Mouse (Mus musculus): ENCODE data around the gene Fndc5. TPM values are rescaled to one million over a fixed set of nuclear protein-coding genes. Genes with fewer than 3 reads are reported as not detected.

Gene Fndc5
- polyA plus RNA-seq, 1 experiment from 2014 or later, result 1.8 TPM

DNA sequence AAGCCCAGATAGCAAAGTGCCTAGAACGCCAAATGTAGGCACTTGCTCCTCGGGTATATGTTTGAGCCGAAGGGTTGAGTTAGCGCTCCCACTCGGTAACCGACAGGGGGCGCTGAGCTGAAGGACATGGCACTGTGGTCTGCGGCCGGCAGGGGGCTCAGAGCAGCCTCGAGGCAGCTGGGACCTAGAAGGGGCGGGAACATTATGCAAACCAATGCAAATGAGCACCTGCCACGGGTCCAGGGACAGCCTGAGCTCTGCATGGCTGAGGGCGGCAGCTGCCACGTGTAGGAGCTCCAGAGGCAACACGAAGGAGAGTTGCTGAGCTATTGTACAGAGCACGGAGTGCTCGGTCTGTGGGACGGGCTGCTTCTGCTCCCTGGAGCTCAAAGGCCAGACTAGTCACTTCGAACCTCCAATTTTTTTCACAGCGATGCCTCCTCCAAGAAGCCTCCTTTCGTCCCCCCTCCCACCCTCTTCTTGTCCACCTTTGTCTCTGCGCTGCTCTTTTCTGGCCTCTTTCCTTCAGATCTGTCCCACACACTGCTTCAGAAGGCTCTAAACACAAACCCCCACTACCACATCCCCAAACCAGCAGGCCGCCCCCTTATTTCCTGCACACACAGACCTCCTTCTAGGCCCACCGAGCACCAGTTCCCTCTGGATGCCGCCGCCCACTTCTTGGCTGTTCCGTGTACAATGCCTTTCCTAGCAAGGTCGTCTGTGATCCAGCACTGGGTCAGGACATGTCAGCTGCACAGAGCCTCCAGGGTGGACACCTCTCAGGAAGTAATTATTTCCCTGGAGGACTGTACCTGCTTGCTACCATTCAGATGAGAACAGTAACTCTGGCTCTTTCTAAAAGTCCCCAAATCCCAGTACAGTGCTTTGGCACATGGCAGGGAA, 23.5 kb upstream of the Fndc5 start:
- Histone ChIP-seq H3K4me2 (replicated peaks) (0 out of 2 replicates have a peak overlapping the region, but pooled peaks have one; percentile 13), H3K27ac (replicated peaks) (peak overlapping the region; percentile 52; the same call in 1 of the 2 replicates), H3K4me1 (peaks cover 14% of the 10 kb centered on the region), H3K4me3 (no peak overlapping the region), H3K36me3 (no peaks in the 10 kb centered on the region), H3K9me3 (no peaks in the 10 kb centered on the region), H3K27me3 (peaks cover 25% of the 10 kb centered on the region), H3K9ac (replicated peaks) (no peak overlapping the region)
- 31% methylated on average over 28 of the region's 28 CpGs for WGBS
- ATAC-seq (ENCODE audit: low FRiP score, low read depth), result peak; percentile 92

DNA sequence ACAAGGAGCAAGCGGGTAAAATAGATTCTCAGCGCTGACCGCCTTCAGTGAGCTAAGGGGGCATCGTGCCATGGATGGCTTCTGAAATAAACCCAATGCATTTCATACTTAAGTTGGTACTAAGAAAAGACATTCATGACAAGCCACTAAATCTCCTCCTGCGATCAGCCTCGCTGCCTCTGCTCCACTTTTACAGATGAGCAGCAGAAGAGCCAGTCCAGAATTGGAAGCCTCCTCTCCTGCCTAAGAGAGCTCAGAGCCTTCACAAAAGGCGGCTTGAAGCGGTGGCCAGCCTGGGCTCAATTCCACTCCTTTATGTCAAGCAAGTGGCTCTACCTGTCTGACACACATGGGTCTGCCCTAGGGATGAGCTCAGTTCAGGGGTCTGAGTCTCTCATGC, 20.1 kb upstream of the Fndc5 start:
- Histone ChIP-seq H3K36me3 (no peaks in the 10 kb centered on the region), H3K4me3 (no peak overlapping the region), H3K4me1 (peaks cover 28% of the 10 kb centered on the region), H3K27ac (replicated peaks) (no peak overlapping the region), H3K27me3 (peaks cover 55% of the 10 kb centered on the region), H3K9ac (replicated peaks) (no peak overlapping the region), H3K4me2 (replicated peaks) (no peak overlapping the region), H3K9me3 (no peaks in the 10 kb centered on the region)
- no peak for ATAC-seq (ENCODE audit: low FRiP score, low read depth)
- 90% methylated on average over 8 of the region's 8 CpGs for WGBS

DNA sequence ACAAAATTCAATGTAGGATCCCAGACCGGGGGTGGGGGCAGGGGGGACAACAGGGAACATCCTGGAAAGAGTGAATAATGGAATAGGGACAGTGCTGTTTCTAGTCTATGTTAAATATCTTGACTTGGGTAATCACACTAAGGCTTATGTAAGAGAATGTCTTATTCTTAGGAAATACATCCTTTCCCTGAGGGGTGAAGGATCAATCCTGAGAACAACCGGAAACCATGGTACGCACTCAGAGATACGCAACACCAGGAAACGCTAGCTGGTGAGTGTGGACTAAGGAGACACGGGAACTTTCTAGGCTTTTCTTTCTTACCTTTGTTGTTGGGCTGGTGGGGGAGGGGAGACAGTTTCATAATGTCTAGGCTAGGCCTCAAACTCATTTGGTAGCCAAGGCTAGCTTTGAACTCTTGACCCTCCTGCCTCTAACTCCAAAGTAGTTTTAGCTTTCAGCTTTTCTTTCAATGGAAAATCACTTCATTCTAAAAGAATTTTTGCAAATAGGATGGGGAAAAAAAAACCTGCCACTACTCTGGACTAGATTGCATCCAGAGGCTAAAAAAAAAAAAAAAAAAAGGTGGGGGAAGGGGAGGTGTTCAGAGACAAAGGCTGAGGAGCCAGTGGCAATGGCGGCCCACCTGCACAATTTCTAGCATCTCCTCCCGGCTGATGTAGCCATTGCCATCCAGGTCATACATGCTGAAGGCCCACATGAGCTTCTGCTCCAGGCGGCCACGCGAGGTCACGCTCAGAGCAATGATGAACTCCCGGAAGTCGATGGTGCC, 18.9 kb upstream of the Fndc5 start:
- Histone ChIP-seq H3K9me3 (no peaks in the 10 kb centered on the region), H3K36me3 (no peaks in the 10 kb centered on the region), H3K4me2 (replicated peaks) (no peak overlapping the region), H3K9ac (replicated peaks) (no peak overlapping the region), H3K4me3 (no peak overlapping the region), H3K27me3 (peaks cover 61% of the 10 kb centered on the region), H3K27ac (replicated peaks) (no peak overlapping the region), H3K4me1 (peaks cover 31% of the 10 kb centered on the region)
- WGBS, result 88% methylated on average over 14 of the region's 14 CpGs
- ATAC-seq (ENCODE audit: low FRiP score, low read depth), result no peak

DNA sequence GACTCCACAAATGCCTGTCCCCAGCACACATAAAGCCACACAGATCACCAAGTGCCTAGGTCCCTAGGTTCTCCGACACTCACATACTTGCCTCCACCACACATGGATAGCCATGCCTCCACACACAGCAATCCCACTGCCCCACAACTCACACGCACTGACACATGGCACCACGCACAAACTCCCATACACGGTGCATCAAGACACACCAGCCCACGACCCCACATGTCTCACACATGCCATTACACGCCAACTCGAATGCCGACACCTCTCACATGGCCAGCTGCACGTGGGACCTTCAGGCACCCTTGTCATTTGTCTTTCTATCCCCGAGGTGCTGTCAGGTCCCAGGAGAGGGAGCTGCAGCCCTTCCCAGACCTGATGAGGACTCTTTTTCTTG, 17.1 kb upstream of the Fndc5 start:
- Histone ChIP-seq H3K27ac (replicated peaks) (no peak overlapping the region), H3K9ac (replicated peaks) (no peak overlapping the region), H3K4me2 (replicated peaks) (no peak overlapping the region), H3K27me3 (peaks cover 75% of the 10 kb centered on the region), H3K4me3 (no peak overlapping the region), H3K4me1 (peaks cover 24% of the 10 kb centered on the region), H3K36me3 (no peaks in the 10 kb centered on the region), H3K9me3 (no peaks in the 10 kb centered on the region)
- 77% methylated on average over 10 of the region's 10 CpGs for WGBS
- no peak for ATAC-seq (ENCODE audit: low FRiP score, low read depth)

DNA sequence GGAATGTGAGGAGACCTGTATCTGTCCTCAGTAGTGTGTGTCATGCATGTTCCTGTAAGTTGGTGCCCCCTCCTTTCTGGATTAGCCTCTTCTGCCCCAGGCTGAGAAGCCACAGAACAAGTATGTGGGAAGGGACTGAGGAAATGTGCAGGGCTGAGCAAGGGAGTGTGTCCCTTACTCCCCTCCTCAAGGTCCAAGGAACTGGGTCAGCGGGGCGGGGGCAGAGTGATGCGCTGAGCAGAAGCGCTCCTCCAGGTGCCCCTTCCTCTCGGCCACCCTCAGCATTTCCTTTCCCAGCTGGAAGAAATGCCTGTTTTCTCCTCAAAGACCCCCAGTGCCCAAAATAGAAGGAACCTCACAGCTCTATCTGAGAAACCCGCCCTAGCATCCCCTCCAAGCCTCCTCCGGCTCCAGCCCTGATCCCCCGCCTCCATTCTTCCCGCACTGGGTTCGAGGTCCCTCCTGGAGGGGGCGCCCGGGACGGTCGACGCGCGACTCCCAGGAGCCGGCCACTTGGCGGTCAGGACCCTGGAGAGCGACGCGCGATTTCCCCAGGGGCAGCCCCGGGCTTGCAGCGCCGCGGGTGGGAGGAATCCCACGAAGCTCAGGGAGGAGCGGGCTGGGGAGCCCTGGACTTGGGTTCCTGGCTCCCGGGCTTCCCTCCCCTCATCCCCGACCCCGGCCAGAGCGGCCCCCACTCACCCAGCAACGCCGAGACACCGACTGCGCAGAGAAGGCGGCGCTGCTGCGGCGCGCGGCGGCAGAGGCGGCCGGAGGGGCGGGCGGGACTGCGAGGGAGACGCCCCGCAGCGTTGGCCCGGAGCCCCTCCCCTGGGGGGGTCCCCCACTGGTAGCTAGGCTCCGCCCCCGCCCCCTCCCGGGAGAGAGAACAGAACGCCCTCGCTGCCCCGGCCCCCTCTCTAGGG, 16.0 kb upstream of the Fndc5 start:
- Histone ChIP-seq H3K4me2 (replicated peaks) (peak overlapping the region; percentile 75), H3K9ac (replicated peaks) (peak overlapping the region; percentile 55), H3K27ac (replicated peaks) (no peak overlapping the region), H3K9me3 (no peaks in the 10 kb centered on the region), H3K36me3 (no peaks in the 10 kb centered on the region), H3K27me3 (peaks cover 85% of the 10 kb centered on the region), H3K4me3 (peak overlapping the region; percentile 48), H3K4me1 (peaks cover 30% of the 10 kb centered on the region)
- WGBS, result 1% methylated on average over 55 of the region's 59 CpGs
- ATAC-seq (ENCODE audit: low FRiP score, low read depth), result peak; percentile 44; the same call in 1 of the 2 replicates

DNA sequence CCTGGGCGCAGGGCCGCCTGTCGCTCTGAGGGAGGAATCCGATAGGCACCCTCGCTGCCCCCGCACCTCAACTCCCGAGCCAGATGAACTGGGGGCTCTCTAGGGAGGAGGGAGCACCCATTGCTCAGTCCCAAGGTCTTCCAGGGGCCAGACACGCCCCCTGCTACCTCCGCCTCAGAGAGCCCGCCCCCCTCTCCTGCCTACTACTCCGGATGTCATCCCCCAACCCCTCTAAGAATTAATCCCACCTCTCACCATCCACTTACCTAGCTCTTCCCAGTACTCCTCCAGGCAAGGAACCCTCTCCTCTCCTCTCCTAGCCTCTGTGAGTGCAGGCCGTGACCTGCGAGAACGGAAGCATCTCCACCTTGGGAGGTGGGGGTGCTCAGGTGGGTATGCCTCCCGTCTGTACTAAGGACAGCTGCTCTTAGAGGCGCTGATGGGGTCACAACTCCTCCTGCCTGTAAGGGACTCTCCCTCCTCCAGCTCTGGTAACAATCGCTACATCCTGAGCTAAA, 15.2 kb upstream of the Fndc5 start, which contains the start of gene Hpca:
TSS of gene Hpca (minus strand) at position 468 of the 518 bp plus-strand sequence.
- Histone ChIP-seq H3K9ac (replicated peaks) (peak within 1 kb of the TSS; percentile 55), H3K4me3 (peak within 1 kb of the TSS; percentile 48), H3K9me3 (no peaks in the 10 kb centered on the region), H3K4me2 (replicated peaks) (peak within 1 kb of the TSS; percentile 75), H3K36me3 (no peaks in the 10 kb centered on the region), H3K27me3 (peaks cover 90% of the 10 kb centered on the region), H3K4me1 (peaks cover 35% of the 10 kb centered on the region), H3K27ac (replicated peaks) (no peak within 1 kb of the TSS)
- ATAC-seq (ENCODE audit: low FRiP score, low read depth), result 0 out of 2 replicates have a peak, but pooled peaks have one; percentile 11
- WGBS, result 3% methylated on average over 15 of the region's 17 CpGs

DNA sequence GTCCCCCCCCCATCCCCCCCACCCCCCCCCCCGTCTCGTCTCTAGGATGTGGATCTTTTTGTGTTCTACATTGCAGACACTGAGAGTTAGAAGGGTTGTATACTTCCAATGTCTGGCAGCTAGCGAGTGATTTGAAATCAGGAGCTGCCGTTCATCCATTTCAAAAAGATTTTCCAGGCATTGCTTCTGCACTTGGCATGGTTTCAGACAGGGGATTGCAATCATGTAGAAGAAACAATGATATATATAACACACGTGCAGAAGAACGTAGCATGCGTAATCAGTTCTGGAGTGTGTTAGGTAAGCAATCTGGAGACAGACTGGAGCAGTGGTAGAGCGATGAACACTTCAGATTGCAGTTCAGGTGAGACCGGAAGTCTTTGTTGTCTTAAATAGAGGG, 14.7 kb upstream of the Fndc5 start:
- peak overlapping the region; percentile 75; the same call in 1 of the 2 replicates for H3K4me2 ChIP-seq (replicated peaks)
- H3K4me1 ChIP-seq, result peaks cover 35% of the 10 kb centered on the region
- peaks cover 87% of the 10 kb centered on the region for H3K27me3 ChIP-seq
- WGBS, result 46% methylated on average over 9 of the region's 9 CpGs
- no peak overlapping the region for H3K27ac ChIP-seq (replicated peaks)
- ATAC-seq (ENCODE audit: low FRiP score, low read depth), result no peak
- H3K4me3 ChIP-seq, result no peak overlapping the region
- no peak overlapping the region for H3K9ac ChIP-seq (replicated peaks)
- no peaks in the 10 kb centered on the region for H3K36me3 ChIP-seq
- no peaks in the 10 kb centered on the region for H3K9me3 ChIP-seq

DNA sequence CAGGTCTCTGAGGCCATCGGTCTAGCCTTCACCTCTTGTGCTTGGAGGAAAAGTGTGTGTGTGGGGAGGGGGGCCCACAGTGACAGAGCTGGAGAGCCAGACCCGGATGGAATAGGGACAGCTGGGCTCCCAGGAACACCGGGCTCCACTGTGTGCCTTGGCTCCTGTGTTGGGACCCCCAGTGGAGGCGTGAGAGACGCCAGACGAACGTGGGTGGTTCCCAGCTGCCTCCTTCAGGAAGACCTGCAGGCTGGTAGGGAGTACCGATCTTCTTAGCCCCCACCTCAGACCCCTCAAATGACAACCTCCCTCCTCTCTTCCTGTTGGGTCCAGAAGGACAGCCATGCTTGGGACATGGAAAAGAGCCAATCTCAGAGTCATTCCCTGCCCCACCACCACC, 14.1 kb upstream of the Fndc5 start:
- peaks cover 85% of the 10 kb centered on the region for H3K27me3 ChIP-seq
- ATAC-seq (ENCODE audit: low FRiP score, low read depth), result no peak

DNA sequence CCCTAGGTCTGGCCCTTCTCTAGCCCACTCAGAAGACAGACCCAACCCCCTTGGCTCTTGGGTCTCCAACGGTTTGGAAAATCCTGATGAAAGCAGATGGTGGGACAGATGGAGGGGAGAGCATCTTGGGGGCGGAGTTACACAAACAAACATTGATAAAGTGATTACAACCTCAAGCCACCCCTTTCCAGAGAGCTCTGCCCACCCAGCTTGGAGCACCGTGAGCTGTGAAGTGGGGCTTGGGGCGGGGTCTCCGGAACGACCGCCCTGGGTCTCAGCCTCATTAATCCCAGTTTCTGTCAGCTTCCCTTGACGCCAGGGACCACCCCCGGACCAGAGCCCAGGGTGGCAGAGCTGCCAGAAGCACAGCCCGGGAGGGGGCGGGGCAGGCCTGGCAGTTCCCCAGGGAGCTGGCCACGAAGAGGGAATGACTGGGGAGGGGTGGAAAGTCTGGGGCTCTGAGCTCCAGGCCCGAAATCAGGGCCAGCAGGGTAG, 12.1 kb upstream of the Fndc5 start:
- no peak overlapping the region for H3K9ac ChIP-seq (replicated peaks)
- WGBS, result 8% methylated on average over 13 of the region's 13 CpGs
- ATAC-seq (ENCODE audit: low FRiP score, low read depth), result peak; percentile 39
- no peaks in the 10 kb centered on the region for H3K36me3 ChIP-seq
- H3K4me2 ChIP-seq (replicated peaks), result peak overlapping the region; percentile 47
- H3K9me3 ChIP-seq, result no peaks in the 10 kb centered on the region
- peaks cover 76% of the 10 kb centered on the region for H3K27me3 ChIP-seq
- no peak overlapping the region for H3K27ac ChIP-seq (replicated peaks)
- H3K4me3 ChIP-seq, result no peak overlapping the region
- peaks cover 53% of the 10 kb centered on the region for H3K4me1 ChIP-seq

More for the DNA sequence above, 14.1 kb upstream of the Fndc5 start:
- Histone ChIP-seq H3K4me2 (replicated peaks) (no peak overlapping the region), H3K4me3 (no peak overlapping the region), H3K4me1 (peaks cover 35% of the 10 kb centered on the region), H3K9ac (replicated peaks) (no peak overlapping the region), H3K36me3 (no peaks in the 10 kb centered on the region), H3K27ac (replicated peaks) (no peak overlapping the region), H3K9me3 (no peaks in the 10 kb centered on the region)
- 33% methylated on average over 8 of the region's 8 CpGs for WGBS

DNA sequence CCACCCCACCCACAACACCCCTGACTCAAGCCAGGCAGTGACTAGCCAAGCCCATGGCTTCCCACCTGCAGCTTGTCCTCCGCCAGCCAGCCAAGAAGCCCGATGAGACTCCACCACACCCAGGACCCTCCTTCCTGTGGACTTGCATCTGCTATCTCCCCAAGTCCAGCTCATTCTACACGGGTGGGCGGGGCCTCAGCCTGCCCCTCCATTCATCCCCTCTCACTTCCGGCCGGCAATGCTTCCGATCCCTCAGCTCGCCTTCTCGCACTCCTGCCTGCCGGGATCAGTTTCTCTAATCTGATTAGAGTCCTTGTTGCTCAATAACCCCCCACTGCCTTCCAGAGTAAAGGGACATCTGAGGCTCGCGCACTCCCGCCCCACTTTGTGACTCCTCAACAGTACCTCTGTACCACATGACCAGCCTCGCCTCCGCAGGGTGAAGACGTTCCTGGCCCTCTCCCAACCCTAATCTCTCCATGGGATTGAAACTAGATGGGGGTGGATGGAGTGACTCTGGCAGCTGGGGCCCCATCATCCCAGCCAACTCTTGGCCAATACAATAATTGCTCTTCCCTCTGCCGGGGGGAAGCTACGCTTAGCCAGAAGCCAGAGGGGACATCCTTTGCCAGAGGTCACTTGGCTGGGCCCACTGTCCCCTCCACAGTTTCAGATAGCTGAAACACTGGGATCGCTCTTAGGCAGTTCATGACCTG, 10.9 kb upstream of the Fndc5 start:
- Histone ChIP-seq H3K9me3 (no peaks in the 10 kb centered on the region), H3K27me3 (peaks cover 69% of the 10 kb centered on the region), H3K4me2 (replicated peaks) (peak overlapping the region; percentile 47), H3K4me1 (peaks cover 60% of the 10 kb centered on the region), H3K27ac (replicated peaks) (no peak overlapping the region), H3K9ac (replicated peaks) (peak overlapping the region; percentile 15; the same call in 1 of the 2 replicates), H3K36me3 (no peaks in the 10 kb centered on the region), H3K4me3 (peak overlapping the region; percentile 26)
- no peak for ATAC-seq (ENCODE audit: low FRiP score, low read depth)
- WGBS, result 11% methylated on average over 19 of the region's 19 CpGs

All from midbrain, embryonic 12.5 days (tissue).